Mouse (Mus musculus) cerebellum, adult 11 months (tissue): ENCODE results near the gene Ptpn14.

Experiments
- DNase-seq: peaks from one replicate; pipeline ENCODE4 v3.0.0; 2022

The Ptpn14 gene

GRCm38 (mm10) chr1:189718600-189718999, 9.5 kb upstream of the Ptpn14 start:
- no peak for DNase-seq

GRCm38 (mm10) chr1:189726121-189726520, 1.9 kb upstream of the Ptpn14 start:
- DNase-seq: no peak

GRCm38 (mm10) chr1:189727346-189727883, 653 bp upstream of the Ptpn14 start:
- no peak for DNase-seq

GRCm38 (mm10) chr1:189728784-189729115, 682 bp downstream of the Ptpn14 start:
- no peak for DNase-seq

GRCm38 (mm10) chr1:189729141-189729815, 1.2 kb downstream of the Ptpn14 start:
- no peak for DNase-seq

- DNase-seq: no peak
Measured at GRCm38 (mm10) chr1:189731697-189732096, 3.6 kb downstream of the Ptpn14 start.

GRCm38 (mm10) chr1:189732156-189732555, 4.1 kb downstream of the Ptpn14 start:
- DNase-seq: no peak

- DNase-seq: no peak
Measured at GRCm38 (mm10) chr1:189740075-189740474, 12.0 kb downstream of the Ptpn14 start.

- DNase-seq: no peak
Measured at GRCm38 (mm10) chr1:189742041-189742440, 14.0 kb downstream of the Ptpn14 start.

GRCm38 (mm10) chr1:189743136-189743535, 15.1 kb downstream of the Ptpn14 start:
- no peak for DNase-seq

- no peak for DNase-seq
Measured at GRCm38 (mm10) chr1:189744914-189745710, 17.0 kb downstream of the Ptpn14 start.

- DNase-seq: no peak
Measured at GRCm38 (mm10) chr1:189746520-189746919, 18.5 kb downstream of the Ptpn14 start.

- DNase-seq: no peak
Measured at GRCm38 (mm10) chr1:189749789-189750188, 21.7 kb downstream of the Ptpn14 start.

- DNase-seq: no peak
Measured at GRCm38 (mm10) chr1:189750233-189750632, 22.2 kb downstream of the Ptpn14 start.

GRCm38 (mm10) chr1:189752245-189752644, 24.2 kb downstream of the Ptpn14 start:
- DNase-seq: no peak

GRCm38 (mm10) chr1:189755072-189755471, 27.0 kb downstream of the Ptpn14 start:
- no peak for DNase-seq

GRCm38 (mm10) chr1:189756306-189757053, 28.4 kb downstream of the Ptpn14 start:
- DNase-seq: peak; percentile 24

GRCm38 (mm10) chr1:189757054-189757408, 29.0 kb downstream of the Ptpn14 start:
- DNase-seq: no peak

GRCm38 (mm10) chr1:189761581-189762021, 33.5 kb downstream of the Ptpn14 start:
- no peak for DNase-seq

- no peak for DNase-seq
Measured at GRCm38 (mm10) chr1:189764258-189764657, 36.2 kb downstream of the Ptpn14 start.

- no peak for DNase-seq
Measured at GRCm38 (mm10) chr1:189767164-189767563, 39.1 kb downstream of the Ptpn14 start.

- DNase-seq: no peak
Measured at GRCm38 (mm10) chr1:189767910-189768309, 39.8 kb downstream of the Ptpn14 start.

- no peak for DNase-seq
Measured at GRCm38 (mm10) chr1:189770516-189770915, 42.4 kb downstream of the Ptpn14 start.
